Mouse (Mus musculus): Measurements from ENCODE around the gene Cds1.

Cds1 gene

DNA sequence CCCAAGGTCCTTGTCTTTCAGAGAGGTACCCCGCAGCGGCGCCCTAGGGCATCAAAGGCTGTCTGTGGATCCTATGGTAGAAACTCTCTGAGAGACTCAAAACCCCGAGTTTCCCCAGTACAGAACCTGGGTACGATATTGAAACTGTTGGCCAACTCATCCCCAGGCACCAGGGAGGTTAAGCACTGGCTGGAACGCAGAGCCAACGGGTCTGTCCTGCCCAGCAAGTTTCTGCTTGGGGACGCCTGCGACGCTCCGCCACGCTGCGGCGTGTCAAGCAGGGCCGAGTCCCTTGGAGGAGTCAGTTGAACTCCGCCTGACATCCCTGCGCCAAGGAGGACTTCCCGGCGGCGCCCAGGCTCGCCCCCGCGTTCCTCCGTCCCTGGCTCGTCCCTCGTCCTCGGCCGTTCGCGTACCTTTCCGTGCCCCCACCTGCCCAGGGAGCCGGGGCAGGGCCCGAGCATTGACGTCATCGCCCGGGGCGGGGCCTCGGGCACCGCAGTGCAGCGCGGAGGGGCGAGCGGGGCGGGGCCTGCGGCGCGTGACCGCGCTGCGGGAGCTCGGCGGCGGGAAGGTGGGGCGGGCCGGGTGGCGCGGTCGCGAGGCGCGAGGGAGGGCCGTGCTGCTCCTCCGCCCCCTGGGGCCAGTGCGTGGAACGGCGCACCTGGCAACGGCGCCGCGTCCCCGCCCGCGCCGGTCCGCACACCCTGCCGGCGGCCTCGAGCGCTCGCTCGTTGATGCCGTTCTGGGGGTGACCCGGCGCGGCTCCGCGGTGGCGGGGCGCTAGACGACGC is at the start of gene Cds1:
Gene Cds1 (plus strand): TSS at position 577 of the 794 bp plus-strand sequence.
- DNase-seq = peak; percentile 80

DNA sequence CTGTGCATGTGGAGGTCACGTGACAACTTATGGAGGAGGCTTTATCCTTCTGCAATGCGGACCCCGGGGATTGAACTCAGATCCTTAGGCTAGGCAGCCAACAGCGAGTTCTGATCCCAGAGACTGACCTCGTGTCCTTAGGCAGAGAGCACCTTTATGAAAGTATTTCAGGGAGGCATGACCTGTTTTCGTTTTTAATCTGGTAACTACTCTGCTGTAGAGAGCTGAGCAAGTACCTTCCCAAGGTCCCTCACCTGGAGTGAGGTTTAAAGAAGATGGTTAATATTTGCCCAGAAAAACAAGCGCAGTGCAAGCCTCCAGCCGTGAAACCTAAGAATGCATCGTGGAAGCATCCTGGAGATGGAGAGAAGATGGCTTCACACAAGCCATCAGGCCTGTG is 40.7 kb upstream of the Cds1 start:
- DNase-seq = no peak

DNA sequence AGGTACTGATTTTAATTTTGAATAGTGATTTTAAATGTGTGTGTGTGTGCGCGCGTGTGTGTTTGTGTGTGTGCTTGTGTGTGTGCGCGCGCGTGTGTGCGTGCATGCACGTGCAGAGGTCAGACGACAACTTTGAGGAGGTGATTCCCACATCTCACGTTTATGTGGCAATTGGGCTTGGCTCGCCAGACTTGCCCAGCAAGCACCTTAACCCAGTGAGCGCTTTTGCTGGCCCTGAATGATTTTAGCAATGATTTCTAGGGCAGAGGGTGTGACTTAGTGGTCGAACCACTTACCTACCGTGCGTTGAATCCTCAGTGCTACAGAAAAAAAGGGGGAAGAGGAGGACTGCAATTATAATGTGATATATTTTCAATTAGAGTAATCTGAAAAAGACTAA is 40.2 kb upstream of the Cds1 start:
- no peak for DNase-seq

DNA sequence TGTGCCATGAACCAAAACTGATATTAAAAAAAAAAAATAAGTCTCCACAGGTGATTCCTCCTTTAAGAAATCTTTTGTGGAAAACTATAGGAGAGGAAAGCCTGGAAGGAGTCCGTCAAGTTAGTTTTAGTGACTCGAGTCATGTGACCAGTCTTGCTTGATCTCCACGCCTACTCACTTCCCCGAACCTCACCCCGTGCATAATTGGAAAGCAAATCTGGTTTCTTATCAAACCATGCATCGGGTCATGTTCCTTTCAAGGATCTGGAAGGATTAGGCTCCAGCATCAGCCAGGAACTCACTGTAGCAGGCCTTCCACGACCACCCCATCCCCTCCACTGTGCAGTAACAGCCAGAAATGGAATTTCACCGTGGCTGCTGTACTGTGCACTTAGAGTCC is 39.2 kb upstream of the Cds1 start:
- no peak for DNase-seq

DNA sequence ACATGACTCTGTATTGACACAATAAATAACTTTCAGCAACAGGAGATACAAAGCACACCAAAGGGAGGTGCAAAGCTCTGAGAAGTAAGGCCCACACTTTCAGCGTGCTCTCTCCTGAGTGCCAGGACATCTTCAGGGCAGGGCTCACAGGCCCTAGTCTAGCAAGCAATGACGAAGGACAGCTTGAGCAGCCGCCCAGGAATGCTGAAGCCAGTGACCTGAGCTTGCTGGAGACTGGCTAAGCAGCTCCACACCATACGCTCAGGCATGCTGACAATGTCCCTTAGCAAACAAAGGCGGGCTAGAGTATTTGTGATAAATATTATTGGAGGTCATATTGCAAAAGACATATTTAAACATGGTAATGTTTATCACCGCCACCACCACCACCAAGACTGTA is 38.6 kb upstream of the Cds1 start:
- DNase-seq = peak; percentile 7

DNA sequence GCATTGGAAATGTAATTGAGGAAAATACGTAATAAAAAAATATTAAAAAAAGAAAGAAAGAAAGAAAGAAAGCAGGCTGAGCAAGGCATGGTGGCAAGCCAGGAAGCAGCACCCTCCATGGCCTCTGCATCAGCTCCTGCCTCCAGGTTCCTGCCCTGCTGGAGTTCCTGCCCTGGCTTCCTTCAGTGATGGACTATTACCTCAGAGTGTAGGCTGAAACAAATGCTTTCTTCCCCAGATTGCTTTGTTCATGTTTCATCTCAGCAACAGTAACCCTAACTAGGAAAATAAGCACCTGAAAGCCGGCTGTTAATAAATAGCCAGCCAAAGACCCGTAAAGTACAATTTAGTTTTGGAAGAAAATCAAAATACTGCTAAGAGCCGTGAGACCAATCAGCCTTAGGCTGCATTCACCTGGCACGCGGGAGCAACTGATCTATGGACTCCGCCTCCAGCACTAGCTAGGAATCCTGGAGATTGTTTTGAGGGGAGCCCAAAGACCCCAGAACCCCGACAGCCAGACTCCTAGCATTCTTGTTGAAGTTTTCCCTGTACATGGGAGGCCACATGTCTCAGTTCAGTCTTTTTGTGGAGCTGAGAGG is 36.5 kb upstream of the Cds1 start:
- DNase-seq = no peak

DNA sequence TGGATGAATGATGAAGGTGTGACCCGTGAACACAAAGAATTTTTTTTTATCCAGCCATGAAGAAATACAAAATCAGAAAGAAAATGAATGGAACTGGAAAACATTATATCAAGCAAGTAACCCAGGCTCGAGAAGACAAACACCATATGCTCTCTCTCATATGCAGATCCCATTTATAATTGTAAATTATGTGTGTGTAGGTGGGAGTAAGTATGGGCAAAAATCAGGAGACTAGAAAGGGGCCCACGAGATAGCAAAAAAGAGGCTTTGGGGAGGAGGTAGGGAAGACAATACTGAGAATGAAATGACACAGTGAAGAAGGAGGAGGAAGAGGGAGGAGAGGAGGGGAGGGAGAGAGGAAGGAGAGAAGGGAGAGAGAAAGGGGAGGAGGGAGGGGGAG is 27.6 kb upstream of the Cds1 start:
- no peak for DNase-seq

DNA sequence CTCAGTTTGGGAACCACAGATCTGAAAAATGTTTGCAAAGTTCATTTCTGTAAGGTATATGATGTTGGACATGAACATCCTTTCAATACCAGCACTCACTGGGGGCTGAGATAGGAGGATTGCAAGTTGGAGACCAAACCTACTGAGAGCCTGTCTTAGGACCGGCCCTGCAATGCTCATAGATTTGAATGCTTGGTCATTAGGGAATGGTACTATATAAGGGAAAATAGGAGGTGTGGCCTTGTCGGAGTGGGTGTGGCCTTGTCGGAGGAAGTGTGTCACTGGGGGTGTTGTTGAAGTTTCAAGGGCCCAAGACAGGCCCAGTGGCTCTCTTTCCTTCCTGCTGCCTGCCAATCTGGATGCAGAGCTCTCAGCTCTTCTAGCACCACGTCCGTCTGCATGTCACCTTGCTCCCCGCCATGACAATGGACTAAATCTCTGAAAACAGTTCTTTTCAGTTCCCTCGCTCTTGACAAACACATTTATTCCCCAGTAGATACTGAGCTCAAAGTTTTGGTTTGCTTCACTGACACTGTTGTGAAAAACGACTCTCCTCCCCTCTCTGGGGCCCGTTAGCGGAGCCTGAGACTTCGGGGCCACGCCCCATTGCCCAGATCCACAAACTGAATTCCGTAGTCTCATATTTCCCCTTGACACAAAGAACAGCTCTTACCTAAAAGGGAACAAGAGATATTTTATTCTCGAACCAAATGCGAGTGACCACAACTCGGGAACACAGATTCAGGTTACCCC is 24.3 kb upstream of the Cds1 start:
- DNase-seq = no peak

DNA sequence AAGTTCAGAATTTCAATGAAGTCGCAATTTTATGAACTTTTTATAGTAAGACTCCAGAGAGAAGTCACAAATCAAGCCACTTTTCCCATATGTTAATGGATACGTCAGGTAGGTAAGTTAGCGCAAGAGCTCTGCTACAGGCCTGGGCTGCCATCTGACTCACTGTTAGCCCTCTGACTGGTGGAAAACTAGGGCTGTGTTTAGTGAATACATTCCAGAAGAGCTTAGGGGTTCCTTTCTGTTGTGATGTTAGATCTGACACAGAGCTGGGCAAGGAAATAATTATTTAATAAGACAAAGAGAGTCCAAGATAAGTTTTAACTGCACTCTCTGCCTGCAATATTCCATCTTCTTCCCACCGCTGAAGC is 23.7 kb upstream of the Cds1 start:
- no peak for DNase-seq

DNA sequence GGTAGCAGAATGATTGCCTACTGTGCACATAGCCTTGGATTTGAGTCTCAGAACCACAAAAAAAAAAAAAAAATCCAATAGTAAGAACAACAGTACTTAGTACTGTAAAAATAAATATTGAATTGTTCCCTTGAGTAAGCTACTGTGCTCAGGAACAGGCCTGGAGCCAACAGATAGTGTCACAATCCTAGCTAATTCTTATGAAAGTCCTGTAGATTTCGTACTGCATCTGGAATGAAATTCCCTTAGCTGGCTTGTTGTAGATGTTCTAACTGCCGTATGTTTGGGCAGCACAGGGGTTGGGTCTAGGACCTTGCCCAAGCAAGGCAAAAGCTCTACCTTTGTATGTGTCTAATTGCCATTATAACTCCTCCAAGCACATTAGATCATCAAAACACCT is 22.9 kb upstream of the Cds1 start:
- peak; percentile 68 for DNase-seq

DNA sequence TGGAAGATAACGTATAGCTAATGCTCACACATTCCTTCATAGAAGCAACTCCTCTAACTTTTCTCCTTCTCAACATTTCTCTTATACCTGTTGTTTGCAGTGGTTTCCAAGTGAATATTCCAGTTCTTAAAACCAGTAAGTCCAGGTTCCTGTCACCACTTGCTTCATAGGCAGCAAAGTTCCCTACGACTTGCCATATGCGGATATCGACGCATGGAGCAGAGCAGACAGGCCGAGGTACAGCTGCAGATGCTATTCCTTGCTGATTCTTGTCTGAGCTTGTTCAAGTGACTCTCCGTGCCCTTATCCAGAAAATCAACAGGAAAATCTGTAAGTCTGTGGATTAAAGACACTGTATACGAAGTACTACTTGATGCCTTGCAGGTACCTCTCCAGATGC is 22.5 kb upstream of the Cds1 start:
- DNase-seq = no peak

DNA sequence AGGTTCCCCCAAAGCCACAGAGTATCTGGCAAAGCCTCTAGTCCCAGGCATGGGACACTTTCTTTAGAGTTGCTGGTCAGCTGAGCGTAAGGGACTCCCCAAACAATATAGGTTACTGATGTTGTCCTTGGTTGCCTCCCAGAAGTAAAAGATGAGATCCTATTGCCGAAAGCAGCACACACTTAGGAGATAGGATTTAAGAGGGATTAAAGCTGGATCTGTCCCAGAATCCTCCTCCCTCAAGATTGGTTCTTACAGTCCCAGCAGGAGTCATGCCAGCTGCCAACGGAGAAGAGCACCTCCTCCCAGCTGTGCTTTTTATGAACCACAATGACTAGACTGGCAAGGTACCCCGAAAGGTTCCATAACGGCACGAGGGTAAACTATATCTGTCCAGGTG is 20.0 kb upstream of the Cds1 start:
- no peak for DNase-seq

DNA sequence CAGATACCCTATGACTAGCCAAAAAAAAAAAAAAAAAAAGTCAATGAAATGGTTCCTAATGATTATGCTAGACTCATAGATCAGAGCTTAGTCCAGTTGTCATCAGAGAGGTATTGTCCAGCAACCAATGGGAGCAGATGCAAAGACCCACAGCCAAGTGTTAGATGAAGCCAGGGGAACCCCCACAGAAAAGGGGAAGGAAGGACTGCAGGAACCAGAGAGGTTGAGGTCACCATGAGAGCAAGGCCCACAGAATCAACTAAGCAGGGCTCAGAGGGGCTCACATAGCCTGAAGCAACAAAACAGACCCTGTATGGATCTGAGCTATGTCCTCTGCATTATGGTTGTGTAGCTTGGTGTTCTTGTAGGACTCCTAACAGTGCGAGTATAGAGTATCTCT is 11.2 kb upstream of the Cds1 start:
- no peak for DNase-seq

DNA sequence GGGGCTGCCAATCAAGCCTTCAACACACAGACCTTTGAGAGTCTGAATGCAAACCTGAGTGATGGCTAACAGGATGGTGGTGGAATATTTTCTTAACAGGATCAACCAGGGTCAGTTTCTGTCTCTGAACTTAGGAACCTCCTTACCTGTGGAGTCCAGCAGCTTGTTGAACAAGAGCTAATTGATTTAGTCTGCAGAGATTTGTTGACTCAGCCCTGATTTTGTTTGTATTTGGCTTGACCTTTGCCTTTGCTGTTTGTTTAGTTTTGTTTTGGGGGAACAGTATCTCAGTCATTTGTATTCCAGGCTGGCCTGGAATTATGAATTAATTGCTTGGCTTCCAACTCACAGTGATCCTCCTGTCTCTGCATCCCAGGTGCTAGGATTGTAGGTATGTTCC is 7.3 kb upstream of the Cds1 start:
- no peak for DNase-seq

DNA sequence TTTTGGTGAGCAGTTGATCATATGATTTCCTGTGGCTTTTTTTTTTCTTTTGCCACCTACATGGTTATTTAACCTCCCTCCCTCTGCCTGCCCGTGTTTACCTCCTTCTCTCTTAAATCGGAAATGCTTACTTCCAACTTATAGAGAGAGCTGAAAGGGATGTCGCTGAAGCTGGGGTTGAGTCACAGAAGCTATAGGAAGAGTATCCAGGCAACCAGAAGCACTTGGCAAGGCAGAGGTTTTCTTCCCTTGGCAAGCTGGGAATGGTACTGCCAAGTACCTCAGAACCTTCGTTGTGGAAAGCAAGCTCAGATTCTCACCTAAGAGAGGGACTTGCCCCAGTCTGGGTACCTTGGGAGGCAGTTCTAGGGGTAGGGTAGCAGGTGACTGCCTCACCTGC is 3.2 kb upstream of the Cds1 start:
- no peak for DNase-seq

DNA sequence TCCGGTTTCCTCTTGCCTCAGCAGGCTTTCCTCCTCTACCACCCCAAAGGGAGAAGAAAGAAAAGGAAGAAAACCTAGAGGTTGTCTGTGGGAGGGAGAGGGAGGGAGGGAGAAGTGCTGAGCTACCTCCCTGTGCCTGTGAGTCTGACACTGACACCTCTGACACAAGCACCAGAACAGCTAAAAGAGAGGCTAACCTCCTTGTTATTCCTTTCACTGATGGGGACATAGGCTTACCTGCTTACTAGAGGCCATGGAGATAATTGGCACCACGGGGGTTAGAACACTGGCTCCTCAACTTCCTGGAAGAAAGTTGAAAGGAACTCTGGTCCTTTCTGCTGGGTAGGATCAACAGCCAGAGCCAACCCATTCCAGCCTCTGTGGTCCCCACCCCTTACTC is 1.4 kb upstream of the Cds1 start:
- DNase-seq = no peak

DNA sequence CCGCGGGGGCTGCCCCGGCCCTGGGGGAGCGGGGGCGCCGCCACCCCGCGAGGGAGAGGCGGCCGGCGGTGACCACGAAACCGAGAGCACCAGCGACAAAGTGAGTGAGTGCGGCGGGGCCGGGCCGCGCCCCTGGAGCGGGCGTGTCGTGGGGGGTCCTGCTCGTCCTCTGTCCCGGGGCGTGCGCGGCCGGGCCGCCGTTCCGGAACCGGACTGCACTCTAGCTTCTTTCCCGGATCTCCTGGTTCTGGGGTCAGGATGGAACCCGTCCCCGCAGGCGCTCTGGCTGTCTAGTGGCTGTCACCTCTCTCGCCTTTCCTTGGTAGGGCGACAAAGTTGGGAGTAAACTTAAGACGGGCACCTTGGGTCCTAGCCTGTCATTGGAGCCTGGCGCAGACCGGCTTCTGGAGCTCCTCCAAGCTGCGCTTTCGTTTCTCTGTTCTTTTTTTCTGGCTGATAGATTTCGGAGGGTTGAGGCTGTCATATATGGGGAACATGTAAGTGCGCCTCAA is 516 bp downstream of the Cds1 start:
- DNase-seq = peak; percentile 27

DNA sequence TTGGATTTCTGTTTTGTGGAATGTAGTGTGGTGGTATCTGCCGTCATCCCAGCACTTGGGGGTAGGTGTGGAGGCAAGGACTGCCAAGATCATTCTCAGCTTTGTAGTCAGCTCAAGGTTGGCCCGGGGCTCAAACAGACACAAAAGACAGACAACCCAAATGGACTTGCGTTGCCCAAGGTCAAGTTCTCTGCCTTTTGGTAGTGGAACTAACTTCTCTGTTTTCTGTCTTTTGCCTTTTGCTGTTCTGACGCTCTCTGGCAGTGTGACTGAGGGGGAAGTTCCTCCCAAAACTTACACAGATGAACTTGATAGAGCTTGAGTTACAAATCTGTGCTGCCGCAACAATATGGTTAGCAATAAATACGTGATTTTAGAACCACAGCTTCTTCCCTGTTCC is 1.3 kb downstream of the Cds1 start:
- no peak for DNase-seq

DNA sequence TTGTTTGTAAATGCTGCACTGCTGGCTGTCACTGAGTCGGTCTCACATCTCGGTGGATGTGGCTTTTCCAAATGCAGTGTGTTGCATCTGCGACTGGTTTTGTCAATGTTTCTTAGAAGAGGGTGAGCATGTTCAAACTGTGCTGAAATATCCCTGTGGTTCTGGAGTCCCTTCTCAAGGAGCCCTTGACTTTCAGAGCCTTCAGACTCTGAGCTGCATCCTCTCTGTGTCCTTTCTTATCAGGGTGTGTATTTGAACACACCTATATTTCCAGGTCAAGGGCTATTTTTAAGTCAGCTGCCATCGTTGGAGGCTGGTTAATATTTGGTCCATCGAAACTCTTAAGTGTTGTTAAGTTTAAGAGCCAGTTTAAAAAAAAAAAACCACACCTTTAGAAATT is 2.2 kb downstream of the Cds1 start:
- no peak for DNase-seq

DNA sequence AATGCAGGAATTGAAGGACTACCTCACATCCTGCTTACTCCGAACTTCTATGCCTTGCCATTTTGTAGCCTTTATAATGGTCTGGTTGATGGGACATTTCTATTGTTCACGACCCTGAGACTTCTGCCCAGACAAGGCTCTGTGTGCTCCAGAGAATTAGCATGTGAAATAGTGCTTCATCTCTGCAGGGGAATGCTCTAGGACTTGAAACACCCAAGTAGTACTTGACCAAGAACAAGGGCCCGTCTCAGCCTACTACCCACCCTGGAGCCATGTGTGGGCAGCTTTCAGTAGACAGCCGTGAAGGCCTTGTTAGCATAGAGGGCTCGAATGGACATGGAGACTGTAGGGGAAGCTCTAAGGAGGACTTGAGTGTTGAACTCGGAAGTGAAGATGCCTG is 2.6 kb downstream of the Cds1 start:
- no peak for DNase-seq

DNA sequence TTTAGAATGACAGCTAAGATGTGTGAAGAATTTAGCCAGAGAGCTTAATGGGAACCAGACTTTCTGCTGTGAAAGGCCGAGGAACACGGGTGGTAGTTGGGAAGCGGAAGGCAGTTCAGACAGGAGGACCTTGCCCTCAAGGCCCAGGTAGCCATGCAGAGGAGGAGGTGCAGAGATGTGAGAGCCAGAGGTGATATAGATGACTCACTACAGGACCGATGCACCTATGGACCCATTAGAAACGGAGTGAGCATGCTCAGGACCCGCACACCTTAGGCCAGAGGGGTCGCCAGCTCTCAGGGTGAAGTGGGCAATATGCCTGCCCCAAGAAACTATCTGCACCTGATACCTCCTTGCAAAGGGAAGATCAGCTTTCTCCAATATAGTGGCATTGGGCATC is 3.6 kb downstream of the Cds1 start:
- no peak for DNase-seq

DNA sequence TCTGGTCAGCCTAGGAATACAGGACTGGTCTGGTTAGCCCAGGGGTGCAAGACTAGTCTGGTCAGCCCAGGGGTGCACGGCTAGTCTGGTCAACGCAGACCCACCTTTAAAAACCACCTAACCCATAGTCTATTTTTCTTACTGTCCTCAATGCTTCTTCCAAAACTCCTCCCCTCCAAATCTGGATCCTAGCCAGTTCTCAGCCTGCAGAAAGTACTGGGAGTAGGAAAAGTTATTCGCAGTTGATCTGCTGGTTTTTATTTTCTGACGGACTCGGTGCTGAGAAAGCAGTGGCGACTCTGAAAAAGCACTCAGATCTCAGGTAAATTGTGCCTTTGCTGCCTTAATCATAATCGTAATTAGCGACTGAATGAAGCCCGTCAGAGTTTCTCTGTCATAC is 7.7 kb downstream of the Cds1 start:
- DNase-seq = peak; percentile 14

DNA sequence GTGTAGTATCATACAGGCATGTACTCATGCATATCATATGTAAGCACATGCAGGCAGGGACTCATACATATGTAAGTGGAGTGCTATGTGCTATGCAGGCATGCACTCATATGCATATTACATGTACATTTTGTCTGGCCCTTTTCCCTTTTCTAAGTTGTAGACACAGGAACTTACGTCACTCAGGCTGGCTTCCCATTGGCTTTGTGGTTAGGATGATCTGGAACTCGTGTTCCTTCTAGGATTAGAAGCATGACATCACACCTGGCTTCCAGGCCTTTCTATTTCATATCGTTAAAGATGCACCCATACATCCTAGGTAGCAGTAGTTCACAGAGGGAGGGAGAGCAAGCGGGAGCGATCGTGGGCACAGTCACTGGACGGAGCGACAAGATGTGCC is 10.3 kb downstream of the Cds1 start:
- no peak for DNase-seq

DNA sequence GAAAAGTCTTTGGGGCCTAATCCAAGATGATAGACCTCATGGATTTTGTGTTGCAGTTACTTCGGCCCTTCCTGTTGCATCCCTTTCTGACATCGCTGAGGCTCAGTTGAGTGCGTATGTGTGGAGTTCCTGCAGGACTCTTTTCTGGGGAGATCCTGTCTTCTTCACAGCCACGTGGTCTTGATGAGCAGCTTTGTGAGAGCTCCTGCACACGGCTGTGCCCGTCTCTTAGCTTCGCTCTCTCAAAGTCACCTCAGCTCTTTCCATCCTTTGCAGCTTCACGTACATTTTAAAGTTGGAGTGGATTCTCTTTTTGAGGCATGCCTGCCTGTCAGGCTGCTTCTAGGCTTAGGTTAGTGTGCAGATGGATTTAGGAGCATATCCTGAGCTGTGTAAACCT is 11.6 kb downstream of the Cds1 start:
- no peak for DNase-seq
